Mouse (Mus musculus) heart, embryonic 13.5 days (tissue): ENCODE results near the gene Gm28230. TPM values are rescaled to one million over a fixed set of nuclear protein-coding genes. Genes with fewer than 3 reads are reported as not detected.
A peak's percentile ranks its signal among the peaks of the same experiment; 100 is the strongest.

Source experiments
- ATAC-seq: fragments of 200-750 bp; cut with Nextera tagmentation; 2 replicates; pipeline ENCODE4 v1.8.0; 2017; ENCODE audit warnings: moderate TSS enrichment; ENCODE audit not compliant: insufficient number of reproducible peaks, low FRiP score, low TSS enrichment; ENCODE audit errors: extremely low read depth
- H3K27ac ChIP-seq: fragments of 300-500 bp; sonication (generic); replicated peaks from 2 replicates; pipeline ENCODE4 v1.5.1; 2015; ENCODE audit warnings: moderate library complexity, mild to moderate bottlenecking, inconsistent platforms
- H3K27me3 ChIP-seq: fragments of 300-500 bp; sonication (generic); replicated peaks from 2 replicates; pipeline ENCODE4 v1.6.1; 2015; ENCODE audit warnings: mild to moderate bottlenecking, inconsistent platforms
- H3K36me3 ChIP-seq: fragments of 300-500 bp; sonication (generic); 2 replicates; pipeline ENCODE4 v1.6.1; 2015; ENCODE audit warnings: mild to moderate bottlenecking, inconsistent platforms
- H3K4me1 ChIP-seq: fragments of 300-500 bp; sonication (generic); 2 replicates; pipeline ENCODE4 v1.6.1; 2015; ENCODE audit warnings: inconsistent platforms
- H3K4me2 ChIP-seq: fragments of 300-500 bp; sonication (generic); 2 replicates; pipeline ENCODE4 v1.6.1; 2015; ENCODE audit warnings: inconsistent platforms, mild to moderate bottlenecking, moderate library complexity
- H3K4me3 ChIP-seq: fragments of 300-500 bp; sonication (generic); 2 replicates; pipeline ENCODE4 v1.5.1; 2015; ENCODE audit warnings: moderate library complexity, mild to moderate bottlenecking, inconsistent platforms
- H3K9ac ChIP-seq: fragments of 300-500 bp; sonication (generic); 2 replicates; pipeline ENCODE4 v1.6.1; 2015; ENCODE audit warnings: inconsistent platforms, mild to moderate bottlenecking, moderate library complexity
- H3K9me3 ChIP-seq: fragments of 300-500 bp; sonication (generic); 2 replicates; pipeline ENCODE4 v1.6.1; 2016; ENCODE audit warnings: inconsistent platforms
- WGBS: fragments of 180-500 bp; shearing (Covaris S2); methylation state at CpG from one replicate; pipeline ENCODE4 v1.1.7; 2015; ENCODE audit warnings: mixed read lengths; 5-methylcytosine and 5-hydroxymethylcytosine counted together
- microRNA counts: library from miRNA; unstranded; fragments of <30 nt; microRNA quantifications from one replicate; lab custom pipeline; 2016
- microRNA-seq: library from miRNA; unstranded; fragments of <30 nt; microRNA quantifications from one replicate; pipeline ENCODE4, GENCODE M21; 2016
- polyA plus RNA-seq: library from polyadenylated mRNA; unstranded; fragments of >200 nt; fragmentation: Nextera tagmentation; extraction: Ambion mirVana; gene quantifications from 2 replicates; pipeline ENCODE4 v1.2.1, GENCODE M21; 2015

Gm28230 gene
- polyA plus RNA-seq, 1 experiment from 2014 or later: 0.09 TPM

DNA sequence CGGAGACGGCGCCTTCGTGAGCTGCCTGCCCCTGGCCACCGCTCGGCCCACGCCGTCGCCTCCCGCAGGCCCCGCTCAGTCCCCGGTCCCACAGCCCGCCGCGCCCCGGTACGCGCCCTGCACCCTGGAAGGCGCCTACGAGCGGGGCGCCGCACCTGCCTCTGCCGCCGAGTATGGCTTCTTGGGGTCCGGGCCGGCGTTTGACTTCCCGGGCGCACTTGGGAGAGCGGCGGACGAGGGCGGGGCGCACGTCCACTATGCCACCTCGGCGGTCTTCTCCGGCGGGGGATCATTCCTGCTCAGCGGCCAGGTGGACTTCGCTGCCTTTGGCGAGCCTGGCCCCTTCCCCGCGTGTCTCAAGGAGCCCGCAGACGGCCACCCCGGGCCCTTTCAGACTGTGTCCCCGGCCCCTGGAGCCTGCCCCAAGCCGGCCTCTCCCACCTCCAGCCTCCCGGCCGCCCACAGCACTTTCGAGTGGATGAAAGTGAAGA is 36.8 kb downstream of the Gm28230 start:
- H3K9ac ChIP-seq: peak overlapping the region; percentile 64
- H3K9me3 ChIP-seq: no peaks in the 10 kb centered on the region
- peaks cover 86% of the 10 kb centered on the region for H3K27me3 ChIP-seq
- 1% methylated on average over 51 of the region's 53 CpGs for WGBS
- peak overlapping the region; percentile 57 for H3K4me3 ChIP-seq
- no peaks in the 10 kb centered on the region for H3K36me3 ChIP-seq
- peak overlapping the region; percentile 82 for H3K4me2 ChIP-seq
- H3K27ac ChIP-seq: no peak overlapping the region
- peaks cover 16% of the 10 kb centered on the region for H3K4me1 ChIP-seq
- ATAC-seq: no peak

- H3K4me1 ChIP-seq: peaks cover 16% of the 10 kb centered on the region
- no peak overlapping the region for H3K9ac ChIP-seq
- WGBS: 43% methylated on average over 10 of the region's 10 CpGs
- H3K27ac ChIP-seq: no peak overlapping the region
- peak overlapping the region; percentile 82; the same call in 1 of the 2 replicates for H3K4me2 ChIP-seq
- ATAC-seq: no peak
- H3K27me3 ChIP-seq: peaks cover 87% of the 10 kb centered on the region
- no peaks in the 10 kb centered on the region for H3K36me3 ChIP-seq
- no peaks in the 10 kb centered on the region for H3K9me3 ChIP-seq
- peak overlapping the region; percentile 57; the same call in 1 of the 2 replicates for H3K4me3 ChIP-seq
These were observed 37.4 kb downstream of the Gm28230 start for GRCm38 (mm10) chr2:74763976-74764375.

GRCm38 (mm10) chr2:74774359-74774758 is 47.8 kb downstream of the Gm28230 start:
- H3K36me3 ChIP-seq: no peaks in the 10 kb centered on the region
- H3K4me2 ChIP-seq: no peak overlapping the region
- no peak overlapping the region for H3K4me3 ChIP-seq
- WGBS: 73% methylated on average over 2 of the region's 2 CpGs
- peaks cover 30% of the 10 kb centered on the region for H3K27me3 ChIP-seq
- no peak overlapping the region for H3K9ac ChIP-seq
- no peak overlapping the region for H3K27ac ChIP-seq
- no peak for ATAC-seq
- 0 out of 2 replicates have a peak, but pooled peaks cover 4% of the 10 kb centered on the region for H3K9me3 ChIP-seq
- H3K4me1 ChIP-seq: no peaks in the 10 kb centered on the region

- Histone ChIP-seq H3K27ac (no peak overlapping the region), H3K36me3 (no peaks in the 10 kb centered on the region), H3K9me3 (no peaks in the 10 kb centered on the region), H3K4me2 (no peak overlapping the region), H3K4me1 (no peaks in the 10 kb centered on the region), H3K4me3 (no peak overlapping the region), H3K27me3 (peaks cover 12% of the 10 kb centered on the region), H3K9ac (no peak overlapping the region)
- 65% methylated on average over 13 of the region's 13 CpGs for WGBS
- ATAC-seq: no peak
These were observed 51.2 kb downstream of the Gm28230 start for GRCm38 (mm10) chr2:74777536-74778275.

- no peaks in the 10 kb centered on the region for H3K4me1 ChIP-seq
These were observed 54.9 kb downstream of the Gm28230 start for GRCm38 (mm10) chr2:74781386-74781785.

GRCm38 (mm10) chr2:74795531-74795930 is 69.0 kb downstream of the Gm28230 start:
- no peak for ATAC-seq
- Histone ChIP-seq H3K27ac (no peak overlapping the region), H3K4me1 (0 out of 2 replicates have a peak, but pooled peaks cover 2% of the 10 kb centered on the region), H3K9me3 (no peaks in the 10 kb centered on the region), H3K27me3 (no peaks in the 10 kb centered on the region), H3K4me3 (no peak overlapping the region), H3K9ac (no peak overlapping the region), H3K36me3 (no peaks in the 10 kb centered on the region), H3K4me2 (no peak overlapping the region)
- WGBS: 37% methylated on average over 7 of the region's 7 CpGs

More at GRCm38 (mm10) chr2:74781386-74781785, 54.9 kb downstream of the Gm28230 start:
- no peak for ATAC-seq
- Histone ChIP-seq H3K27me3 (peaks cover 6% of the 10 kb centered on the region; the same call in 1 of the 2 replicates), H3K4me2 (no peak overlapping the region), H3K27ac (no peak overlapping the region), H3K36me3 (no peaks in the 10 kb centered on the region), H3K9me3 (no peaks in the 10 kb centered on the region), H3K9ac (no peak overlapping the region), H3K4me3 (no peak overlapping the region)
- 74% methylated on average over 5 of the region's 5 CpGs for WGBS

MicroRNAs encoded within 50 kb of the gene (microRNA counts, 519-probe panel; counts per million panel counts)
- 209 counts per million, percentile 61 among the panel's probes with 10 or more counts for microRNA mmu-miR-10b (lab: Ali Mortazavi, UCI)

Small RNA genes lying within 50 kb of the gene (microRNA-seq; reads per million reads assigned to microRNA genes)
- gene Gm44463: not detected
- 702 reads per million, percentile 76 among the genes with 10 or more reads in this experiment for gene Mir10b

Other genes with a start within 250 kb of the Gm28230 start
- gene Lnpk, start 147.3 kb upstream of the Gm28230 start, polyA plus RNA-seq: 18.8 and 19.3 TPM in 2 replicates
- not detected in 2 replicates for gene Evx2, start 67.2 kb upstream of the Gm28230 start, polyA plus RNA-seq
- gene Hoxd13, start 58.4 kb upstream of the Gm28230 start, polyA plus RNA-seq: not detected in 2 replicates
- not detected in 2 replicates for gene Hoxd12, start 51.7 kb upstream of the Gm28230 start, polyA plus RNA-seq
- not detected in 2 replicates for gene Hoxd11, start 47.2 kb upstream of the Gm28230 start, polyA plus RNA-seq
- gene Hoxd10, start 34.8 kb upstream of the Gm28230 start, polyA plus RNA-seq: 0.08 TPM in 1 of 2 replicates, not detected in the other
- not detected in 2 replicates for gene Hoxd9, start 29.0 kb upstream of the Gm28230 start, polyA plus RNA-seq
- 0.07 and 0.23 TPM in 2 replicates for gene Hoxd8, start 22.1 kb upstream of the Gm28230 start, polyA plus RNA-seq
- 0.74 and 0.89 TPM in 2 replicates for gene Hoxd3, start 14.8 kb upstream of the Gm28230 start, polyA plus RNA-seq
- gene Hoxd4, start 14.8 kb upstream of the Gm28230 start, polyA plus RNA-seq: not detected in 2 replicates
- gene Hoxd1, start 36.3 kb downstream of the Gm28230 start, polyA plus RNA-seq: not detected in 2 replicates
- gene Mtx2, start 99.1 kb downstream of the Gm28230 start, polyA plus RNA-seq: 138 and 155 TPM in 2 replicates